Mouse (Mus musculus) layer of hippocampus, adult 11-12 months (tissue): ENCODE data around the gene Pih1d1.
"Not testable (repeated sequence)": the region's sequence is repeated elsewhere in the genome, so short reads cannot be mapped to it uniquely, and the experiment has no call there.

Source experiments
- DNase-seq: peaks from one replicate; pipeline ENCODE4 v3.0.0; 2022; ENCODE audit warnings: low spot score

Pih1d1 gene

DNA sequence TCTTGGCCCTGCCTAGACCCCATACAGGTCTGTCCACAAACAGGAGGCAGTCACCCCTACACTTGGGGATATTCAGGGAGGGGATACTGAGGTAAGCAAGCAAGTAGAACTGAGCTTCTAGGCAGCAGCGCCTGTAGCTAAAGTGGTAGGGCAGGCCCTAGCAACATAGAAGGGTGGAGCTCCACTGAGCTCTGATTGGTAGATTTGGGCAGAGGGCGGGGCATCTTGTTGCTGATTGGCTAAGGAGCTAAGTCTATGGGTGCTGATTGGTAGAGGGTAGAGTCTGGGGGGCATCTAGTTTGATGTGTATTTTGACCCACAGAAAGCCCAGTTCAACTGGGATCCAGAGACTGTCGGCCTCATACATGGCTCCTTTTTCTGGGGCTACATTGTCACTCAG, 15.4 kb downstream of the Pih1d1 start:
- peak; percentile 71 for DNase-seq

DNA sequence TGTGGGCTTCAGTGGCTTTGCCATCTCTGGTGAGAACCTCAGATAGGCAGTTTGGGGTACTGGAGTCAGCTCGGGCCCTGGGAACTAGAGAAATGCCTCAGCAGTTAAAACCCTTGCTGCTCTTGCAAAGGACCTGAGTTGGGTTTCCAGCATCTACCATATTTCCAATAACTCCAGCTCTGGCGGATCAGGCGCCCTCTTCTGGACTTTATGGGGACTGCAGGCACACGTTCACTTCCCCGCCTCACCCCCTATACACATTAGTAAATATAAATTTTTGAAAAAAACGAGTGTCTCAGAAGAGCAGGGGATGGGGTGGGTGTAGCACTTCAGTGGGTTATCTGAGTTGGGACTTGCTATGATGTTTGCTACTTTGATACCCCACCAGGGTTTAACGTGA, 18.9 kb downstream of the Pih1d1 start:
- DNase-seq = no peak

DNA sequence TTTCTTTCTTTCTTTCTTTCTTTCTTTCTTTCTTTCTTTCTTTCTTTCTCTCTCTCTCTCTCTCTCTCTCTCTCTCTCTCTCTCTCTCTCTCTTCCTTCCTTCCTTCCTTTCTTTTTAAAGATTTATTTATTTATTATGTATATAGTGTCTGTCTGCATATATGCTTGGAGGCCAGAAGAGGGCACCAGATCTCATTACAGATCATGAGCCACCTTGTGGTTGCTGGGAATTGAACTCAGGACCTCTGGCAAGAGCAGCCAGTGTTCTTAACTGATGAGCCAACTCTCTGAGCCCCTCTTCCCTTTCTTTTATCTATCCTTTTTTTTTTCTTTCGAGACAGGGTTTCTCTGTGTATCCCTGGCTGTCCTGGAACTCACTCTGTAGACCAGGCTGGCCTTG, 19.7 kb downstream of the Pih1d1 start:
- DNase-seq = not testable (repeated sequence)

DNA sequence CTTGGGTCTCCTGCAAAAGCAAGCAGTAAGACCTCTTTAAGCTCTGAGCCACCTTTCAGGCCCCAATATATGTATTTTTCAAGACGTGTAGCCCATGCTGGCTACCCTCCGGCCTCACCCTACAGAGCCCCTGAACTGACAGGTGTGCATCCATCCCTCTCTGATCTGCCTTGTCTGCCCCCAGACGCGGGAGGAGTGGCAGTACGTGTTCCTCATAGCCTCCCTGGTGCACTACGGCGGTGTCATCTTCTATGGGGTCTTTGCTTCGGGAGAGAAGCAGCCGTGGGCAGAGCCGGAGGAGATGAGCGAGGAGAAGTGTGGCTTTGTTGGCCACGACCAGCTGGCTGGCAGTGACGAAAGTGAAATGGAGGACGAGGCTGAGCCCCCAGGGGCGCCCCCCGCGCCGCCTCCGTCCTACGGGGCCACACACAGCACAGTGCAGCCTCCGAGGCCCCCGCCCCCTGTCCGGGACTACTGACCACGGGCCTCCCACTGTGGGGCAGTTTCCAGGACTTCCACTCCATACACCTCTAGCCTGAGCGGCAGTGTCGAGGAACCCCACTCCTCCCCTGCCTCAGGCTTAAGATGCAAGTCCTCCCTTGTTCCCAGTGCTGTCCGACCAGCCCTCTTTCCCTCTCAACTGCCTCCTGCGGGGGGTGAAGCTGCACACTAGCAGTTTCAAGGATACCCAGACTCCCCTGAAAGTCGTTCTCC, 20.6 kb downstream of the Pih1d1 start:
- no peak for DNase-seq

DNA sequence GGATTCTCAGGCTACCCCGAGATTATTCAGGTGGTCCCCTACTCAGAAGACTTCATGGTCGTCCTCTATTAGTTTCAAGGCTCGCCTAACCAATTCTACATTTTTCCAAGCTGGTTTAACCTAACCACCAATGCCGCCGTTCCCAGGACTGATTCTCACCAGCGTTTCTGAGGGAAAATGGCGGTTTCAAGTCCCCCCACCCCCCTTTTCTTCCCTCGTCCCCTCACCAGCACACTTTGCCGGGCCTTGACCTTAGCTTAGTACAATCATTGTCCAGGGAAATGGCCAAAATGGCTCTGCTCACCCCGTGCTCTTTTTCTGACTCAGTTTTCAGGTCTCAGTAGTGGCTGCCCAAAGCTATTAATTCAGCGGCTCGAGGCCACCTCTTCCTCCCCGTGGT, 21.3 kb downstream of the Pih1d1 start:
- DNase-seq = no peak

DNA sequence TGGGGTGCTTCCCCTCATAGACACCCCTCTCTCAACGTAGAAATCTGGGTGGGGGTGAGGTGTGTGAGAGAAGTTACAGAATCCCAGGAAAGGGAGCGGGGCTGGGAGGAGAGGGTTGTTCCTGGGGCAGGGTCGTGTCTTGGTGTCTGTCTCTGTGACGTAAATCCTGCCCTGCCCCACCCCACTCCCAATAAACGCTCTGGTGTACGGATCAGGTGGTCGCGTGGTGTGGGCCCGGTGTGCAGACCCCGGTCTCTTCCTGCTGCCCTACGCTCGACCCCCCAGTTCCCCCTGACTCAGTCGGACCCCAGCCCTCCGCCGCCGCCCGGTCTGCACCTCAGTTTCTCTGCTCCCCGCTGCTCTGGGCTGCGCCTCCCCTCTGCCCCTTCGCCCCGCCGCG, 21.8 kb downstream of the Pih1d1 start:
- DNase-seq = no peak

DNA sequence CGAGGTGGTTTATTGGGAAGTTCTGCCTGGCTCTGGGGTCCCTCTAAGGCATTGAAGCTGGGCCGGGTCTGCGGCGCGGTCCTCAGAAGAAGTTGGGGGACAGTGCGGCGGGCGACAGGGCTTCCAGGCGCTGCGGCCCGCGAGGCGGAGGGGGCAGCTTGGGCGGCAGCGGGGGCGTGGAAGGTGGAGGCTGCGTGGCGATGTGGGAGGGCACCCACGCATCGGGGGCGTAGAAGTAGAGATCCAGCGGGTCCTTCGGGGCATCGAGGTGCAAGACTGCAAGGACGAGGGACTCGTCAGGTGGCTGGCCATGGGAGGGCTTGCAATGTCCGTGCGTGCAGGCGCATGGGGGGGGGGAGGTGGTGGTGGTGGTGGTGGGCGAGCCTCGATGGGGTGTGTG, 22.3 kb downstream of the Pih1d1 start:
- DNase-seq = no peak

DNA sequence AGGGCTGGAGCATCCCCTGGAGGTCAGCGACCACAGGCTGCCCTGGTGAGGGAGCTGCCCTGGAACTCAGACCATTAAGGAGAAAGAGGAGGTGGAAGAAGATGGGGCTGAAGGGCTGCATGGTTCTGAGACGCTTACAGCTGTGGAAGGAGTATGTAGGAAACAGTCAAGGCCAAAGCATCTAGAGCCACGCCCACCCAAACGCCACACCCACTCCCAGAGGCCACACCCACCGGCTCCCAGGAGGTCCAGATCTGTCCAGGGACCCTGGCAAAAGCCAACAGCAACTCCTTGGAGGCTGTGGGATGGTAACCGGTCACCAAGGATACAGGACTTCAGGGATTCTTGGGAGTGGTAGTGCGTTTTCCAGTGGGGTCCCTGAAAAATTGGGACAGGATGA, 24.4 kb downstream of the Pih1d1 start:
- no peak for DNase-seq

DNA sequence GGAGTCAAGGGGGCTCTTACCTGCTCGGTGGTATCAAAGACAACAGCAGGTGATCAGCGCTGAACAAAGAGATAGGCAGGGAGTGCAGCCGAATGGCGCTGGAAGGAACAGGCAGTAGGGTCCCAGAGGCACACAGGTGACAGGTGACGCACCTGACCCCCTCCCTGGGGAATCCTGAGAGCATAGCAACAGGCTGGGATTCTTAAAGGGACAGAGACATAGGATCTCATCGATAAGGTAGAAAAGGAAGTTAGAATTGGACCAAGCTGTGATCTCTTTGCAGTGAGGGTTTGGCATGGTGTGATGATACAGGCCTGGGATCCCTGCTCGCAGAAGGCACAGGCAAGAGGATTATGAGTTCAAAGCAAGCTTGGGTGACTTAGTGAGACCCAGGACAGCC, 25.4 kb downstream of the Pih1d1 start, which contains the start of gene Gfy:
Gene Gfy (minus strand): TSS at position 101 of the 400 bp plus-strand sequence.
- no peak for DNase-seq

DNA sequence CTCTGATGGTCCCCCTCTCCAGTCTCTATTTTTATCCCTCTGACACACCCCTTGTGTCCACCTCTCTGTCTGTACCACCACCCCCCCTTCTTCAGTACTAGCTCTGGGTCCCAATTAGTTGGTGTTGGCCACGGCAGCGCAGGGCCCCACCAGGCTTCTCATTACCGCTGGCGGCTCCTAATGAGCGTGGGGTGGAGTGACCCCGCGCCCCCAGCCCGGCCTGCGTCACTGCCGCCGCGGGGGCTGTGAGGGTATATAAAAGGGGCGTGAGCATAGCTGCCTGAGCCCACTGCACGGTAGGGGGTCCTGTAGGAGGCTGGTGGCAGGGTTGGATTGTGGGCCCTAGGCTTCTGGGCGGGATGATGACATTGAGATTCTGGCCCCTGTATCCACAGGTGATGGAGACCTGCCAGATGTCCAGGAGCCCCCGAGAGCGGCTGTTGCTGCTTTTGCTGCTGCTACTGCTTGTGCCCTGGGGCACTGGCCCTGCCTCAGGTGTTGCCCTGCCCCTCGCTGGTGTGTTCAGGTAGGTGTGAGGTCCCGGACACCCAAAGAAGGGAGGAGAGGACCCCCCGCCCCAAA, 26.9 kb downstream of the Pih1d1 start, which contains the start of gene Pth2:
Gene Pth2 (plus strand): TSS at position 100 of the 582 bp plus-strand sequence.
- no peak for DNase-seq

DNA sequence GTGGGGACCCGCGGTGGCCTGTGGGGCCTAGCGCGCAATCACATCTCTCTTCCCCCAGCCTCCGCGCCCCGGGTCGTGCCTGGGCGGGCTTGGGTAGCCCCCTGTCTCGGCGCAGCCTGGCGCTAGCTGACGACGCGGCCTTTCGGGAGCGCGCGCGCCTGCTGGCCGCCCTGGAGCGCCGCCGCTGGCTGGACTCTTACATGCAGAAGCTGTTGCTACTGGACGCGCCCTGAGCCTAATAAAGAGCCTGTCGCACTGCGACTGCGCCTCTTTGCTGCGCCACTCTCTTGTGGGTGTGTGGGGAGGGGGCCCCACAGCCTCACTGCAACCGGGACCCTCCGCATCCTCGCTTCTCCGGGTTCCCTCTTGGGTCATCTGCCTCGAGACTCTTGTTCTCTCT, 27.4 kb downstream of the Pih1d1 start:
- DNase-seq = no peak

DNA sequence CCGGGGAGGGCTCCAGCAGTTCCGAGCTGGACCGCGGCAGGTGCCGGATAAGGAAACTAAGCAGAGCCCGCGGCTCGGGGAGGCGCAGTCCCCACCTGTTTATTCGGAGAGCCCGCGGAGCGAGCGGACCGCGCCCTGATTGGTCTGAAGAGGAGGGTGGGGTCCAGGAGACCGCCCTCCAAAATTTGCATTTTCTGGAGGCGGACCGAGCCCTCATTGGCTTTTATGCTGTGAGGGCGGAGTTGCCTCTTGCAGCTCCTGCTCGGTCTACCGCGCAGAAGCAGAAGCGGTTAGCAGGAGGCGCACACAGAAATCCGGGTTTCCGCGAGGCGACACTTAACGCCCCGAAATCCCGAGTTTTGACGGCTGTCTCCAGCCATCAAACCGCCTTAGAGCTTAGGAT, 28.1 kb downstream of the Pih1d1 start:
- peak; percentile 85 for DNase-seq

DNA sequence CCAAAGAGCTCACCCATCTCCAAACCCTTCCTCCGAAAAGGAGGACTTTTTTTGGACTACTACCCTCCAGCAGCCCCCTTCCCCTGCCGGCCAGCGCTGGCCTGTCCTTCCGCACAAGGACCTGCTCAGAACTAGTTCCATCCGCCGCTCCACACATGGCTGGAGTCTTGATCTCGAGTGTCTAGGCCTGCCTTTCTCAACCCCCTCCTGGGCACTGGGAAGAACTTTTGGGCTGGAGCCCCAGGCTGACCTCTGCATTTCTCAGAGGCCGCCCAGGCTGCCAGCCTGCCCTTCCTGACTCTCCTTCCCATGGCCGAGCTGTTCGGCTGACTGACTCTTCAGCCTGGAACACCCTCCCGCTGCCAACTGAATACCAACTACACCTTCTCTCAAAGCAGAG, 28.5 kb downstream of the Pih1d1 start:
- no peak for DNase-seq

DNA sequence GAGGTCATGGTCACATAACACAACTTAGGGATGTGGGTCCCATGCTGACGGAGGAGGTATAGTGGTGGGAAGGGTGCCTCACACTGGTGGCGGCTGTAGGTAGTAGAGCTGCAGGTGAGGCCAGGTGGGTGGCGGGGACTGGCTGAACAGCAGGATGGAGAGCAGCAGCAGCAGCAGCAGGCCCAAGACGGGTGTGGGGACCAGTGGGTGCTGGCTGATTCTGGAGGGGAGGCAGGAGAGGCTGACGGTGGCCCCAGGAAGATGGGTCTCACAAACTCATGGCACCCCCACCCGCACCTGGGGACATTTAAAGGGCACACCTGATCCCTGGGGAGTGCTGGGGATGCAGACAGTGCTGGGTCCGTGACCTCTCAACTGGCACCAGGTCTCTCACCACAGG, 29.6 kb downstream of the Pih1d1 start:
- no peak for DNase-seq

DNA sequence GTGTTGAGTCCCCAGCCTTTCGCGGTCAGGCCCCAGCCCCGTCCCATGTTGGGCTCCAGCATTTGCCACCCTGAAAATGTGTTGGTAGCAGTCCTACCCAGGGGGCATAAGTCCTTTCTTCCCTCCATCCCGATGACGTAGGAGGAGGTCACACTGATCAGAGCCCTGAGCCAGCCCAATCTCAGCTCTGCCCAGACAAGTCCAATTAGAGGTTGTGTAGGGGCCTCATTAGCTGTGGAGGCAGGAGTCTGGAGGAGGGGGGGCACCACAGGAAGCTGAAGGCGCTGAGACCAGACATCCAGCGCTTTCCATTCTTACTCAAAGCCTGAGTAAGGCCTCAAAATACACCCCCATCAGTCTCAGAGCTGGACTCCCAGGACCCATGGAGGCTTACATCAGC, 31.8 kb downstream of the Pih1d1 start:
- DNase-seq = no peak

DNA sequence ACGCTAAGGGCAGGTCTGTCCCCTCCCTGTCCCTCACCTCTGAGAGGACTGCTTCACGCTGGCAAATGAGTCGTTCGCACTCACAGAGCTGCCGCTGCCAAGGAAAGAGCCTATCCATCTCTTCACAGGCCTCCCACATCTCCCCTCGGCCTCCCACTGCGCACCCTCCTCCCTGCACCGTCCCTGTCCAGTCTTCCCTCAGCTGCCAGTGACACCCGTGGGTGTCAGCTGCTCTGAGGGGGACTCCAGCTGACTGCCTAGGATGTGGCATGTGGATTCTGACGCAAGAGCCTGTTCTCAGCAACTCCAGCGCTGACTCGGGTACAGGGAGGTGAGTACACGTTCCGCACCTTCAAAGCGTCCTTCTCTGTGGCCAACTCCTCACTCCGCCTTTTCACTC, 35.5 kb downstream of the Pih1d1 start:
- DNase-seq = no peak

DNA sequence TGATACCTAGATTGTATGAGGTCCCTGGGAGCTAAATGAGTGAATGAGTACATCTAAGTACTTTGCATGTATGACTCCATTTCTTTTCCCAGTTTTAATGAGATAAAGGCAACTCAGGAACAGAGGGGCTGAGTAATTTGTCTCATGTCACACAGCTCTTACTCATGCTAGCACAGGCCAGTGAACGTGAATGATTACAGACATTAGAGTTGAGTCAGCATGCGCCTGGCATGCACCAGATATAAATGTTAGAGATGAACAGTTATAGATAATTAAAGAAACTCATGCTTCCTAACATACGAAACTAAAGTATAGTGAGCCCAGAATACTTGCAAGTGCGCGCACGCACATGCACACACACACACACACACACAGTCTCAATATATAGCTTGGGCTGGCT, 36.1 kb downstream of the Pih1d1 start:
- DNase-seq = no peak

DNA sequence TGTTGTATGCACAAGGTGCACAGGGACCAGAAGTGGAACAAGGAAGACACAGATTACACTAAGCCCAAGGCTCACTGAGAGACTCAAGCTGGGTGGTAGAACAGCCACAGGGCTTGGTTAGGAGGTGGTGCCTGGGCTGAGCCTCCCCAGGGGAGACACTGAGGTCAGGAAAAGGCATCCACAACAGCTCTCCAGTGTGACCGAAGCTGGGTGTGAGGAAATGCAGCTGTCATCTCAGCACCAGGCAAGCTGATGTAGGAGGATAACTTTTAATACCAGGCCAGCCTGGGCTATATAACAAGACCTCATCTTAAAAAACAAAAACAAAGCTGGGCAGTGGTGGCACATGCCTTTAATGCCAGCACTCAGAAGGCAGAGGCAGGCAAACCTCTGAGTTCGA, 37.1 kb downstream of the Pih1d1 start:
- no peak for DNase-seq

DNA sequence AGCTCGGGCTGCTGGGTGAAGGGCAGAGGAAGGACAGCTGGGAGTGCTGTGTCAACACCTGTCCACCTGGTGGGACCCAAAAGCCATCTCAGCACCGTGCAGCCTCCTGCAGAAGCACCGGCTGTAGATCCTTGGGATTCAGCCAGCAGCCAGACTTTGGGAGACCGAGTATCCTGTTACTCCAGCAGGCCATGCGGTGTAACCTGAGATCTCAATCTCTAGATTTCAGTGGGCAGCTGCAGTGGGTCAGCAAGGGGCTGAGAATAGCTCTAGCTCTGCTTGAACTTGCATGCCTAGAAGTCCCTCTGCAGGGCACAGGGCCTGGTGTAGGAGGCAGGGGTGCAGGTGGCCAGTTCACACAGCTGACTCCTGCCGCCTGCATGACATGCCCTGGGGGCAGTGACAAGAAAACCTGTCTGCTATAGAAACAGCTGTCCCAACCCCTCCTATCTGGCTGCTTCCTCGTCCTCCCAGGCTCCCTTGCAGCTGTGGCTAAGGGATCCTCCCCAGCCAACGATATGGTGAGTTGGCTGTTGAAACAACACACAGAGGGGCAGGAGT, 37.8 kb downstream of the Pih1d1 start:
- DNase-seq = no peak

DNA sequence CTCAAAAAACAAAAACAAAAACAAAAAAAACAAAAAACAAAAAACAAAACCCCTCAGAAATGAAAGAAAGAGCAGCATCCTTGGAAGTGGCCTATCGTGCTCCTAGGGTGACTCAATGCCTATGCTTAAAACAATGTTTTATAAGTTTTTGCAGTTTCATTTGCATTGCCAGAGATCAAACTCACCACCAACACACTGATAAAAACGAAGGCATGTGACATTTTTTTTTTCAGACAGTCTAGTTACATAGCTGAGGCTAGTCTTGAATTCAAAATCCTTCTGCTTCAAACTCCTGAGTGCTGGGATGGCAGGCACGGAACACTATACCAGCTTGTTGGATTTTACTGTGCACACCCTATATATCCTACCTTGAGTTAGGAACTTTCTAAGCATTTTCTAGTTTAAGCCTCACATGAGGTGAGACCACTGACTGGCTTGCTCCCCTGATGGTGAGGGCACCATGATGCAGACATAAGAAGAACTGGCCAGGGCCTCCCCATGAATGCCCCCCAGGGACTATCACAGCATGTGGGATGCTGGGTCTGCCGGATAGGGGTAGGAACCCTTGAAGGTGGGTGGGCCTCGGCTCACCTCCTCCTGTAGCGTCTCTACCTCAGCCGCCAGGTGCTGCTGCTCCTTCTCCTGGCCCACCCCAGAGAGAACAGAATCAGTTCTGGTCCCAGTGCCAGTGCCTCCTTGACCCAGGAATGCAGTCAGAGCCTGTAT, 38.6 kb downstream of the Pih1d1 start:
- no peak for DNase-seq

DNA sequence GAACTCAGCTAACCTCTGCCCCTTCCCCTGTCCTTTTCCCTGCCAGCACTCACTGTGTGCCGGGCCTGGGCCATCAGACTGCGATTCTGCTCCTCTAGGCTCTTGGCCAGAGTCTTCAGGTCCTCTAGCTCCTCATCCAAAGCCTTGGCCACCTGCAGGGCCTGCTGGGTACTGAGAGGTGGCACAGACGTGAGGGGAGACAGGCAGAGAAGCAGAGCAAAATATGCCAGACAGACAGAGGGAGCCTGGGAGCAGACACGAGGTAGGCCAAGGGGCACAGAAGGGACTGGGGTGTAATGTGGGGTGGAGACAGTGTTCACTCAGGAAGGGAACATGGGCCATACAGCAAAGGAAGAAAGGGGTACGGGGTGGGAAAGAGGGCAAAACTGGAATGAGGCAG, 39.3 kb downstream of the Pih1d1 start:
- DNase-seq = no peak

DNA sequence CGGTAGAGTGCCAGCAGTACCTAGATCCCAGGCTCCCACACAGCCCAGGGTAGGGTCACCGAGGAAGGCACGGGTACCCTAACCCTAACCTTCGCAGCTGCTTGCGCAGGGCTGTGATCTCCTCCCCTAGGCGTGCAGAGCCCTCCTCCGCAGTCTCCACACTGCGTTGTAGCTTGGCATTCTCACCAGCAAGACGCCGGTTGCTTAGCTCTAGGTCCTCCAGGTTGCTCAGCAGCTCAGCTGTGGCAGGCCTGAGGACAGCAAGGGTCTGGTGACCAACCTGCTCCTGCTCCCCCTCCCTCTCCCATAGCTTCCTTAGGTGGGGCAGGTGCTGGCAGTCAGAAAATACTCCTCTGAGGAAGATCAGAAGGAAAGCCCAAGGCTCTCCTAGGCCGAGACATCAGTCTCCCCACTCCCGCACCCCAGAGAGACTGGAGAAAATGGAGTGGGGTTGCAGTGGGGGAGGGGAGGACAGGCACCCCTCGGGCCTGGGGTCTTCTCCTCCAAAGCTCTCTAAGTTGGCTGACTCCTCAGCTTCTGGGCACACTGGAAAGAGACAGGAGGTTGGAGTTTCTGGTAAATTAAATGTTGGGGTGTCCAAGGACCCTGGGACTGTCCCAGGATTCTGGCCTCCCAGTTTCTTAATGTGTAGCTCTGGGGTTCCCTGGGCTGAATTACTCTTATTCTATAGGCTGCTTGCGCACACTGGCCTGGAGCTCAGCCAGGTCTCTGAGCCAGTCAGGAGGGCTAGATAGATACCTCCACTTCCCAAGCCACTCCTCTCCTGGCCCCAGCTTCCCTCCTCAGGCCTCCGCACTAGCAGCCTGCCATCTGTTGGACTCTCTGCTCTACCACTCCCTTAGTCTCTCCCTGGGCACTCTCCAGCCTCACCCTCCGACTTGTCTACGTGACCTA, 40.0 kb downstream of the Pih1d1 start:
- DNase-seq = no peak
